Mouse (Mus musculus) left cerebral cortex, adult 8-10 months (tissue): ENCODE measurements around the gene Zbtb7b. TPM values are rescaled to one million over a fixed set of nuclear protein-coding genes. Genes with fewer than 3 reads are reported as not detected.

Experiments
- DNase-seq, 2 experiments: peaks; one replicate each; pipeline ENCODE4 v3.0.0; 2022; ENCODE audit warnings: low spot score in 2 of 2
- total RNA-seq, 4 experiments: library from RNA; stranded (reverse); gene quantifications; 2 replicates each; pipeline ENCODE4 v1.2.4; 2022

Zbtb7b gene
- total RNA-seq, 4 experiments from 2014 or later = 11.3 to 20.3 (median 15.8) TPM

DNA sequence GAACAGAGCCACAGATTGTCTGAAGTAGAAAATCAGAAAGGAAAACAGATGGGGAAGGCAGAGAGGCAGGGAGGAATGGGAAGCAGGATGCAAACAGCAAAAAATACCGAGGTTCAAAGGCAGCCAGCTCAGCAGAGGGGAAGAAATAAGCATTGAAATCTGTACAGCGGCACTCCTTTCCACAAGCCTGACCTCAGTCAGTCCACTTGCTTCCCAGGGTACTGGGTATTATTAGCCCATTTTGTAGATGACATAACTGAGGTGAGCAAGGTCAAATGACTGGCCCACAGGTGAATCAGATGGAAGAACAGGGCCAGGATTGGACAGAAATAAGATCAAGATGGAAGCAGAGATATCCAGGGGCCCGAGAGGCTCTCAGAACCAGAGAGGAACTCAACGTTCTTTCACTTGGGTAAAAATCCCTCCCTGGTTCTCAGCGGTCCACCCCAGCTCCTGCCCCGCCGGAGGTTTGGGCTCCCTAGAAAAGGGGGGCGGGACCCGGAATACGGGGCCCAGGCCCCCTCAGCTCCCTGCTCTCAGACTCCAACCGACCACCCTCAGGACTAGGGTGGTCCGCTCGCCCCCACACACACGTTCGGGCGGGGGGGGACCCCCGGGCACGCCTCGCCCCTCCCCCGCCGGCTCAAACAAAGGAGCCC, 57.4 kb downstream of the Zbtb7b start:
- DNase-seq = no peak

- no peak for DNase-seq
Measured at GRCm38 (mm10) chr3:89336529-89336928, 58.0 kb downstream of the Zbtb7b start.

- no peak for DNase-seq
Measured at GRCm38 (mm10) chr3:89333053-89333452, 61.5 kb downstream of the Zbtb7b start.

DNA sequence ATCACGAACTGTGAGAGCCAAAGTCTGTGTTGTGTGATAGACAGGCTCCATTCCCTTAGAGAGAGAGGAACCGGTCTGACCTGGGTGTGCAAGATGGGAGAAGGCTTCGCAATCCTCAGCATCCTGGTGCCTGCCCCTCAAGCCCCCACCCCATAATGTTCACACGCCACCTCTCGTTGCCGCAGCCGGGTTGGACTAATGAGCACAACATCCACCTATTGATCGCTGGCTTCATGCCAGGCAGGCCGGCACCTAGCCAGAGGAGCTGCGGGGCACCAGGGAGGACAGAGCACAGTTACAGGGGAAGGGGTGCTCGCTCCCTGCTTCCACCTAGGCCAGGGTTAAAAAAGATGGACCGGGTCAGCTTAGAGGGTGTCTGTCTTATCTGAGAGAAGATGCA, 62.1 kb downstream of the Zbtb7b start:
- no peak for DNase-seq

- DNase-seq = no peak
Measured at GRCm38 (mm10) chr3:89332013-89332412, 62.6 kb downstream of the Zbtb7b start.

GRCm38 (mm10) chr3:89331561-89331960, 63.0 kb downstream of the Zbtb7b start:
- DNase-seq = no peak

DNA sequence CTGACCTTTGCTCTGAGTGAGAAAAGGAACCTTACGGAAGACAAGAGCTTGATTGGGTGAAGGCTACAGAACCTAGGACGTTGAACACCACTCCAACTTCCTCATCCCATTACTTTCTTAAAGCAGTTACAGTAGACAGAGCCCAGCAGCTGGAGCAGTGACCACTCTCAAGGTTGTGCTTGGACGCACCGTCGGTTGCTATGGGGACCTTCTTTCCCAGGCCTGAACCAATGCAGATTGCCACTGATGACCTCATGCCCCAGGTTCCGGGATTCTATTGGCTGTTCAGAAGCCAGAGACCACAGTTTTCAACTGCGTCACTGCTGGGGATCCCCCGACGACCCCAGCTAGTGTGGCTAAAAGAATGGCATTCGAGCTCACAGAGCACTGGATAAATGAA, 63.6 kb downstream of the Zbtb7b start:
- DNase-seq = no peak

GRCm38 (mm10) chr3:89330346-89330745, 64.2 kb downstream of the Zbtb7b start:
- DNase-seq = no peak

GRCm38 (mm10) chr3:89328623-89329022, 66.0 kb downstream of the Zbtb7b start:
- no peak for DNase-seq

Other genes with a start within 250 kb of the Zbtb7b start
- gene Hcn3, start 234.6 kb downstream of the Zbtb7b start, total RNA-seq = 10 to 100 TPM; 12.3 to 18.2 (median 17.0) TPM
- 10 to 100 TPM; 41.2 to 45.3 (median 42.5) TPM for gene Clk2, start 230.0 kb downstream of the Zbtb7b start, total RNA-seq
- gene Scamp3, start 217.3 kb downstream of the Zbtb7b start, total RNA-seq = 10 to 100 TPM; 58.5 to 69.8 (median 63.9) TPM
- gene Fam189b, start 211.6 kb downstream of the Zbtb7b start, total RNA-seq = 10 to 100 TPM; 47.2 to 58.2 (median 52.3) TPM
- gene Gba, start 191.8 kb downstream of the Zbtb7b start, total RNA-seq = 10 to 100 TPM; 52.5 to 62.4 (median 56.1) TPM
- 10 to 100 TPM; 14.2 to 24.3 (median 22.2) TPM for gene Thbs3, start 179.6 kb downstream of the Zbtb7b start, total RNA-seq
- 100 to 1,000 TPM in 2 of 4 experiments, 10 to 100 TPM in 2; 95.4 to 105 (median 99.8) TPM for gene Mtx1, start 167.7 kb downstream of the Zbtb7b start, total RNA-seq
- gene Muc1, start 165.7 kb downstream of the Zbtb7b start, total RNA-seq = 1 to 10 TPM in 1 of 4 experiments, under 1 TPM in 3; 0.36 to 1.5 (median 0.67) TPM
- gene Krtcap2, start 148.8 kb downstream of the Zbtb7b start, total RNA-seq = 10 to 100 TPM; 70.4 to 91.2 (median 83.7) TPM
- 10 to 100 TPM; 66.2 to 74.6 (median 68.4) TPM for gene Trim46, start 148.5 kb downstream of the Zbtb7b start, total RNA-seq
- 10 to 100 TPM; 51.6 to 64.2 (median 54.6) TPM for gene Dpm3, start 135.4 kb downstream of the Zbtb7b start, total RNA-seq
- gene Slc50a1, start 124.2 kb downstream of the Zbtb7b start, total RNA-seq = 10 to 100 TPM; 38.0 to 48.9 (median 45.5) TPM
- 1 to 10 TPM; 5.6 to 8.8 (median 6.8) TPM for gene Efna1, start 113.6 kb downstream of the Zbtb7b start, total RNA-seq
- 10 to 100 TPM; 50.1 to 61.2 (median 55.3) TPM for gene Efna3, start 71.8 kb downstream of the Zbtb7b start, total RNA-seq
- gene Efna4, start 56.7 kb downstream of the Zbtb7b start, total RNA-seq = under 1 TPM in 3 of 4 experiments, not detected in 1; 0.22 to 0.46 (median 0.30) TPM
- 100 to 1,000 TPM; 104 to 122 (median 108) TPM for gene Adam15, start 44.8 kb downstream of the Zbtb7b start, total RNA-seq
- under 1 TPM; 0.32 to 0.77 (median 0.42) TPM for gene Dcst2, start 32.8 kb downstream of the Zbtb7b start, total RNA-seq
- gene Dcst1, start 29.5 kb downstream of the Zbtb7b start, total RNA-seq = under 1 TPM in 1 of 4 experiments, not detected in 3; 0.61 TPM
- gene Lenep, start 8.0 kb upstream of the Zbtb7b start, total RNA-seq = 1 to 10 TPM; 3.9 to 5.8 (median 4.4) TPM
- gene Flad1, start 17.1 kb upstream of the Zbtb7b start, total RNA-seq = 10 to 100 TPM; 30.8 to 39.9 (median 35.6) TPM
- gene Cks1b, start 23.6 kb upstream of the Zbtb7b start, total RNA-seq = 1 to 10 TPM; 2.4 to 3.5 (median 2.8) TPM
- gene Shc1, start 23.7 kb upstream of the Zbtb7b start, total RNA-seq = 10 to 100 TPM; 15.1 to 18.7 (median 17.3) TPM
- gene Pygo2, start 35.4 kb upstream of the Zbtb7b start, total RNA-seq = 10 to 100 TPM; 44.0 to 57.4 (median 48.8) TPM
- gene Pbxip1, start 41.9 kb upstream of the Zbtb7b start, total RNA-seq = 10 to 100 TPM; 33.6 to 51.4 (median 41.9) TPM
- 10 to 100 TPM; 29.0 to 37.4 (median 31.7) TPM for gene Pmvk, start 59.8 kb upstream of the Zbtb7b start, total RNA-seq
- 10 to 100 TPM; 20.8 to 25.7 (median 23.3) TPM for gene Kcnn3, start 125.4 kb upstream of the Zbtb7b start, total RNA-seq